Comparison of ENCODE assay signal across 20 mouse cellular contexts in genomic region chr7:67493795-67494687, GRCm38 (mm10).
DNase-seq lines count a peak whose midpoint lies in the region; ATAC-seq and TF ChIP-seq lines count a peak whose summit lies in the region.
"Had no signal": no experiment of that assay in that cellular context is flagged by ENCODE, and none has a peak within 500 bp of the region (broad histone marks: within the 10 kb centered on the region; RNA-seq: fewer than 3 reads in every experiment).

No protein-coding gene starts in this region.

- no peaks in the 10 kb centered on the region for H3K27me3 ChIP-seq in midbrain, embryonic 11.5 days (ENCODE audit: control insufficient read depth, insufficient read depth, low read length)
- H3K27me3 ChIP-seq in midbrain, embryonic 15.5 days (replicated peaks), result no peaks in the 10 kb centered on the region
- H3K27me3 ChIP-seq in heart, adult 2 months (ENCODE audit: control insufficient read depth, insufficient read depth, low read length), result no peaks in the 10 kb centered on the region
- H3K27me3 ChIP-seq: heart, embryonic 15.5 days; intestine, embryonic 15.5 days; limb, embryonic 13.5 days; liver, embryonic 12.5 days; stomach, embryonic 15.5 days had no signal

- H3K9me3 ChIP-seq in midbrain, embryonic 11.5 days (ENCODE audit: control insufficient read depth, low read length), result no peaks in the 10 kb centered on the region
- no peaks in the 10 kb centered on the region for H3K9me3 ChIP-seq in midbrain, embryonic 15.5 days
- H3K9me3 ChIP-seq: embryonic facial prominence, embryonic 10.5 days; heart, embryonic 15.5 days; intestine, embryonic 15.5 days; limb, embryonic 13.5 days; liver, embryonic 12.5 days; stomach, embryonic 15.5 days had no signal

- H3K9ac ChIP-seq in midbrain, embryonic 11.5 days (ENCODE audit: low read length), result no peak overlapping the region
- H3K9ac ChIP-seq in midbrain, embryonic 15.5 days, result no peak overlapping the region
- no peak overlapping the region for H3K9ac ChIP-seq in heart, adult 2 months (ENCODE audit: low read depth, low read length)
- H3K9ac ChIP-seq: heart, embryonic 15.5 days; intestine, embryonic 15.5 days; limb, embryonic 13.5 days; liver, embryonic 12.5 days; stomach, embryonic 15.5 days had no signal

- no peak for TF ChIP-seq EP300 in heart, adult 2 months (IDR thresholded peaks at IDR 0.05; ENCODE audit: insufficient read depth, low read depth, low read length)

- no peaks in the 10 kb centered on the region for H3K36me3 ChIP-seq in midbrain, embryonic 11.5 days (ENCODE audit: control insufficient read depth, insufficient read depth, low read length)
- no peaks in the 10 kb centered on the region for H3K36me3 ChIP-seq in midbrain, embryonic 15.5 days (replicated peaks)
- no peaks in the 10 kb centered on the region for H3K36me3 ChIP-seq in heart, adult 2 months (ENCODE audit: control insufficient read depth, insufficient read depth, low read length)
- H3K36me3 ChIP-seq: embryonic facial prominence, embryonic 10.5 days; heart, embryonic 15.5 days; intestine, embryonic 15.5 days; limb, embryonic 13.5 days; liver, embryonic 12.5 days; stomach, embryonic 15.5 days had no signal

- no peak for TF ChIP-seq CTCF in heart, adult 2 months (IDR thresholded peaks at IDR 0.05)

- H3K4me1 ChIP-seq in midbrain, embryonic 11.5 days (ENCODE audit: control insufficient read depth, insufficient read depth, low read length), result no peaks in the 10 kb centered on the region
- 0 out of 2 replicates have a peak, but pooled peaks cover 3% of the 10 kb centered on the region for H3K4me1 ChIP-seq in midbrain, embryonic 15.5 days
- peaks cover 2% of the 10 kb centered on the region for H3K4me1 ChIP-seq in heart, adult 2 months (ENCODE audit: control insufficient read depth, insufficient read depth, low read length)
- H3K4me1 ChIP-seq: intestine, embryonic 15.5 days; stomach, embryonic 15.5 days had no signal

- peak; percentile 76 for DNase-seq in midbrain, embryonic 11.5 days (ENCODE audit: low spot score, missing footprints)
- peak; percentile 39 for DNase-seq in thymus, postnatal 0 days (ENCODE audit: low spot score)
- DNase-seq in adrenal gland, adult 8-10 months, result no peak
- no peak for DNase-seq in right cerebral cortex, adult 2 months (ENCODE audit: low spot score in 2 of 2)
- no peak for DNase-seq in heart, adult 2 months
- DNase-seq: cerebellum, adult 11 months; cerebellum, adult 9-11 months; gastrocnemius, postnatal 25 days; heart, postnatal 4 days; lung, adult 18-20 months had no signal

- intact Hi-C loops in heart, adult 2 months (cut with DNase I), result no loop called here

- H3K4me3 ChIP-seq in midbrain, embryonic 11.5 days (ENCODE audit: low read depth, low read length), result no peak overlapping the region
- no peak overlapping the region for H3K4me3 ChIP-seq in midbrain, embryonic 15.5 days
- no peak overlapping the region for H3K4me3 ChIP-seq in heart, adult 2 months
- H3K4me3 ChIP-seq: embryonic facial prominence, embryonic 10.5 days; heart, embryonic 15.5 days; intestine, embryonic 15.5 days; limb, embryonic 13.5 days; liver, embryonic 12.5 days; myocyte; stomach, embryonic 15.5 days had no signal

- ATAC-seq in midbrain, embryonic 11.5 days (ENCODE audit: low FRiP score), result peak; percentile 19; the same call in 1 of the 2 replicates
- no peak for ATAC-seq in midbrain, embryonic 15.5 days (replicated peaks)
- ATAC-seq in megakaryocyte, adult 5-6 weeks (ENCODE audit: poor library complexity, severe bottlenecking), result 0 out of 2 replicates have a peak, but pooled peaks have one; percentile 45
- ATAC-seq: forebrain, embryonic 16.5 days; intestine, embryonic 15.5 days; liver, embryonic 12.5 days had no signal

- H3K4me2 ChIP-seq in midbrain, embryonic 11.5 days, result no peak overlapping the region
- no peak overlapping the region for H3K4me2 ChIP-seq in midbrain, embryonic 15.5 days
- H3K4me2 ChIP-seq: heart, embryonic 15.5 days; intestine, embryonic 15.5 days; limb, embryonic 13.5 days; liver, embryonic 12.5 days; stomach, embryonic 15.5 days had no signal

- H3K79me2 ChIP-seq in heart, adult 2 months (replicated peaks; ENCODE audit: control insufficient read depth, insufficient read depth, low read length), result no peaks in the 10 kb centered on the region

- TF ChIP-seq POLR2A in heart, adult 2 months (IDR thresholded peaks at IDR 0.05; ENCODE audit: insufficient read depth, low read depth, low read length), result no peak

- H3K27ac ChIP-seq in midbrain, embryonic 11.5 days (ENCODE audit: low read depth, low read length), result no peak overlapping the region
- no peak overlapping the region for H3K27ac ChIP-seq in midbrain, embryonic 15.5 days
- H3K27ac ChIP-seq in heart, adult 2 months, result no peak overlapping the region
- H3K27ac ChIP-seq: embryonic facial prominence, embryonic 10.5 days; heart, embryonic 15.5 days; intestine, embryonic 15.5 days; limb, embryonic 13.5 days; liver, embryonic 12.5 days; stomach, embryonic 15.5 days had no signal

- WGBS in midbrain, embryonic 11.5 days, result 74% methylated on average over 9 of the region's 9 CpGs
- 63% methylated on average over 9 of the region's 9 CpGs for WGBS in midbrain, embryonic 15.5 days
- WGBS in heart, adult 2 months, result 64% methylated on average over 9 of the region's 9 CpGs

Comparison
In these comparisons a context has a peak if more than half of its experiments do, and no peak if none do; other contexts are left out.
1. DNase-seq: peak in midbrain, embryonic 11.5 days (single experiment) and thymus, postnatal 0 days (single experiment); none in adrenal gland, adult 8-10 months (single experiment), right cerebral cortex, adult 2 months (0 of 2) and heart, adult 2 months (0 of 2).